Mouse (Mus musculus) forebrain, embryonic 14.5 days (tissue): ENCODE measurements around the gene Nanos1. TPM values are rescaled to one million over a fixed set of nuclear protein-coding genes. Genes with fewer than 3 reads are reported as not detected.

Source experiments
- ATAC-seq: fragments of 200-750 bp; cut with Nextera tagmentation; 2 replicates; pipeline ENCODE4 v1.8.0; 2017; ENCODE audit warnings: mild to moderate bottlenecking, moderate library complexity
- DNase-seq: peaks from one replicate; pipeline ENCODE4 v3.0.0-alpha.2; 2015; ENCODE audit warnings: low spot score
- H3K27ac ChIP-seq: fragments of 300-500 bp; sonication (generic); 2 replicates; pipeline ENCODE4 v1.5.1; 2014; ENCODE audit warnings: low read depth, mild to moderate bottlenecking, control low read depth, low read length, moderate library complexity
- H3K27me3 ChIP-seq: fragments of 300-500 bp; sonication (generic); replicated peaks from 2 replicates; pipeline ENCODE4 v1.6.1; 2014; ENCODE audit warnings: low read length, control low read depth, mixed read lengths; ENCODE audit not compliant: control insufficient read depth, insufficient read depth
- H3K36me3 ChIP-seq: fragments of 300-500 bp; sonication (generic); 2 replicates; pipeline ENCODE4 v1.6.1; 2014; ENCODE audit warnings: low read length, control low read depth; ENCODE audit not compliant: control insufficient read depth, insufficient read depth
- H3K4me1 ChIP-seq: fragments of 300-500 bp; sonication (generic); 2 replicates; pipeline ENCODE4 v1.6.1; 2014; ENCODE audit warnings: antibody characterized with exemption, low read length, control low read depth; ENCODE audit not compliant: control insufficient read depth, insufficient read depth
- H3K4me2 ChIP-seq: fragments of 300-500 bp; sonication (generic); 2 replicates; pipeline ENCODE4 v1.6.1; 2014; ENCODE audit warnings: mild to moderate bottlenecking, control low read depth, low read length
- H3K4me3 ChIP-seq: fragments of 300-500 bp; sonication (generic); 2 replicates; pipeline ENCODE4 v1.5.1; 2014; ENCODE audit warnings: low read depth, low read length, control low read depth
- H3K9ac ChIP-seq: fragments of 300-500 bp; sonication (generic); 2 replicates; pipeline ENCODE4 v1.6.1; 2014; ENCODE audit warnings: mild to moderate bottlenecking, low read length, control low read depth, moderate library complexity
- H3K9me3 ChIP-seq: fragments of 300-500 bp; sonication (generic); replicated peaks from 2 replicates; pipeline ENCODE4 v1.6.1; 2016; ENCODE audit warnings: low read length, control low read depth, mixed read lengths; ENCODE audit not compliant: control insufficient read depth
- WGBS: fragments of 180-500 bp; shearing (Covaris S2); extraction: QIAGEN DNeasy Blood & Tissue Kit; methylation state at CpG from one replicate; pipeline ENCODE4 v1.1.7; 2014; 5-methylcytosine and 5-hydroxymethylcytosine counted together
- polyA plus RNA-seq: library from polyadenylated mRNA; unstranded; fragments of >200 nt; fragmentation: Nextera tagmentation; extraction: Ambion mirVana; gene quantifications from 2 replicates; pipeline ENCODE4 v1.2.1, GENCODE M21; 2014

The Nanos1 gene
- polyA plus RNA-seq: 16.1 and 16.3 TPM in 2 replicates

GRCm38 (mm10) chr19:60755438-60756191 is at the start of gene Nanos1:
Gene Nanos1, plus strand, starts transcription at chr19:60755987.
- peak; percentile 96 for DNase-seq

GRCm38 (mm10) chr19:60709193-60709900 is 46.4 kb upstream of the Nanos1 start:
- no peaks in the 10 kb centered on the region for H3K9me3 ChIP-seq
- H3K4me1 ChIP-seq: no peaks in the 10 kb centered on the region
- no peak overlapping the region for H3K4me2 ChIP-seq
- no peak overlapping the region for H3K27ac ChIP-seq
- WGBS: 82% methylated on average over 4 of the region's 4 CpGs
- ATAC-seq (no peak), DNase-seq (no peak)
- no peak overlapping the region for H3K9ac ChIP-seq
- H3K4me3 ChIP-seq: no peak overlapping the region
- H3K36me3 ChIP-seq: no peaks in the 10 kb centered on the region
- H3K27me3 ChIP-seq: no peaks in the 10 kb centered on the region

More at GRCm38 (mm10) chr19:60755438-60756191, at the start of gene Nanos1:
- Histone ChIP-seq H3K4me2 (peak within 1 kb of the TSS; percentile 95), H3K4me1 (peaks cover 10% of the 10 kb centered on the region; the same call in 1 of the 2 replicates), H3K9ac (peak within 1 kb of the TSS; percentile 78), H3K27ac (peak within 1 kb of the TSS; percentile 82), H3K27me3 (0 out of 2 replicates have a peak, but pooled peaks cover 2% of the 10 kb centered on the region), H3K9me3 (no peaks in the 10 kb centered on the region), H3K4me3 (peak within 1 kb of the TSS; percentile 73), H3K36me3 (peaks cover 19% of the 10 kb centered on the region)
- 2% methylated on average over 34 of the region's 58 CpGs for WGBS
- peak; percentile 97 for ATAC-seq

GRCm38 (mm10) chr19:60710196-60710595 is 45.6 kb upstream of the Nanos1 start:
- ATAC-seq (no peak), DNase-seq (no peak)
- Histone ChIP-seq H3K27me3 (no peaks in the 10 kb centered on the region), H3K4me1 (no peaks in the 10 kb centered on the region), H3K4me3 (no peak overlapping the region), H3K36me3 (no peaks in the 10 kb centered on the region), H3K4me2 (no peak overlapping the region), H3K9me3 (no peaks in the 10 kb centered on the region), H3K27ac (no peak overlapping the region), H3K9ac (no peak overlapping the region)
- 58% methylated on average over 3 of the region's 3 CpGs for WGBS

GRCm38 (mm10) chr19:60712577-60712976 is 43.2 kb upstream of the Nanos1 start:
- no peak overlapping the region for H3K4me3 ChIP-seq
- H3K9ac ChIP-seq: no peak overlapping the region
- H3K27me3 ChIP-seq: no peaks in the 10 kb centered on the region
- DNase-seq (no peak), ATAC-seq (no peak)
- no peak overlapping the region for H3K4me2 ChIP-seq
- H3K36me3 ChIP-seq: no peaks in the 10 kb centered on the region
- H3K27ac ChIP-seq: no peak overlapping the region
- H3K4me1 ChIP-seq: 0 out of 2 replicates have a peak, but pooled peaks cover 3% of the 10 kb centered on the region
- no peaks in the 10 kb centered on the region for H3K9me3 ChIP-seq
- WGBS: 92% methylated on average over 2 of the region's 2 CpGs

GRCm38 (mm10) chr19:60716381-60716780 is 39.4 kb upstream of the Nanos1 start:
- no peak overlapping the region for H3K4me3 ChIP-seq
- no peaks in the 10 kb centered on the region for H3K36me3 ChIP-seq
- 0 out of 2 replicates have a peak, but pooled peaks cover 3% of the 10 kb centered on the region for H3K4me1 ChIP-seq
- peak; percentile 34; the same call in 1 of the 2 replicates for ATAC-seq
- no peaks in the 10 kb centered on the region for H3K27me3 ChIP-seq
- H3K9ac ChIP-seq: no peak overlapping the region
- DNase-seq: peak; percentile 68
- H3K4me2 ChIP-seq: no peak overlapping the region
- 73% methylated on average over 2 of the region's 2 CpGs for WGBS
- H3K9me3 ChIP-seq: no peaks in the 10 kb centered on the region
- H3K27ac ChIP-seq: no peak overlapping the region

- ATAC-seq: no peak
- Histone ChIP-seq H3K27me3 (no peaks in the 10 kb centered on the region), H3K9ac (no peak overlapping the region), H3K36me3 (no peaks in the 10 kb centered on the region), H3K4me2 (no peak overlapping the region), H3K4me3 (no peak overlapping the region), H3K4me1 (no peaks in the 10 kb centered on the region), H3K9me3 (no peaks in the 10 kb centered on the region), H3K27ac (no peak overlapping the region)
- 58% methylated on average over 2 of the region's 2 CpGs for WGBS
- DNase-seq: peak; percentile 59
Measured at GRCm38 (mm10) chr19:60730281-60730852, 25.4 kb upstream of the Nanos1 start.

GRCm38 (mm10) chr19:60731299-60731698 is 24.5 kb upstream of the Nanos1 start:
- 68% methylated on average over 1 of the region's 1 CpGs for WGBS
- Histone ChIP-seq H3K4me2 (no peak overlapping the region), H3K4me3 (no peak overlapping the region), H3K27ac (no peak overlapping the region), H3K4me1 (no peaks in the 10 kb centered on the region), H3K36me3 (no peaks in the 10 kb centered on the region), H3K9ac (no peak overlapping the region), H3K27me3 (no peaks in the 10 kb centered on the region), H3K9me3 (no peaks in the 10 kb centered on the region)
- ATAC-seq: no peak
- no peak for DNase-seq

- ATAC-seq (no peak), DNase-seq (no peak)
- 93% methylated on average over 1 of the region's 1 CpGs for WGBS
Measured at GRCm38 (mm10) chr19:60731966-60732365, 23.8 kb upstream of the Nanos1 start.

More at GRCm38 (mm10) chr19:60731966-60732365, 23.8 kb upstream of the Nanos1 start:
- no peak overlapping the region for H3K4me3 ChIP-seq
- no peaks in the 10 kb centered on the region for H3K36me3 ChIP-seq
- H3K4me1 ChIP-seq: no peaks in the 10 kb centered on the region
- H3K27me3 ChIP-seq: no peaks in the 10 kb centered on the region
- H3K9me3 ChIP-seq: no peaks in the 10 kb centered on the region
- no peak overlapping the region for H3K27ac ChIP-seq
- H3K9ac ChIP-seq: no peak overlapping the region
- H3K4me2 ChIP-seq: no peak overlapping the region
